Mouse (Mus musculus) retina, postnatal 1 day (tissue): ENCODE measurements at regions not wholly inside any gene's neighbourhood (a gene's known extent, or its start where the extent isn't known, plus 50 kb on each side); places are given as distances from the start of the nearest gene placed in this dataset.

ENCODE experiments used
- DNase-seq: peaks from one replicate; pipeline ENCODE4 v3.0.0-alpha.2; 2012

DNA sequence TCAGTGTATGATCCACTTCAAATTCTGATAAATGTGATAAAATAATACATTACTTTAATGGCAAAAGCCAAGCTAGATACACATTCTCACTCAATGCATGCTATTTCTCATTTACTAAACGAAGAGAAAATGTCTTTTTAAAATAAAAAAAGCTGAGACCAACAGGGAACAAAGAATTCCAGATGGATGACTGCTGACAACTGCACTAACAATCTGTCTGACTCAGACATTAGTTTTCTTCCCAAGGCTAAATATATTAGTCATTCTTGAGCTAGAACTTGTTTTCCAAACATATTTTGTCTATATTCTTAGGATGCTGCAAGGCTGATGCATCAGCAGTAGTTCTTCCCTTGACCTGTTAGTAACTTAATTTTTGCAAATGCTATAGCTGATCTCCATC is 1008.2 kb downstream of the Sis start:
- no peak for DNase-seq

- DNase-seq = peak; percentile 1
Observed at GRCm38 (mm10) chr3:71919865-71920264, 1047.8 kb downstream of the Sis start.

DNA sequence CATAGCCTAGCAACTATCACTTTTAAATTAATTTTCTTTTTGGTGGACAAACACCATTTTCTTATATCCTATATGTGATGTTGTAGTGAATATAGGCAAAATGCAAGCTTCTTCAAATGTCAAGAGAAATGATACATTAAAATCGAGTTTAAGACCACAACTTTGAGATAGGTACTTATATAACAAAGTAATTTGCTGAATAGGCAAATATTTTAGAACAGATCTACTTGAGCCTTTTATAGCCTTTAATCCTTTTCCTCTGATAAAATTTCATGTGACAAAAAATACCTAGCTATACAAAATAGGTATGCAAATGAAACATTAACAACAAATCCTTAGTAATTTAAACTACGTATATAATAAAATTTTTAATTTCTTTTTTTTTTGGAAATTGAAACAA is 1053.9 kb downstream of the Sis start:
- DNase-seq = no peak

GRCm38 (mm10) chr3:71909242-71909641 is 1058.4 kb downstream of the Sis start:
- no peak for DNase-seq

DNA sequence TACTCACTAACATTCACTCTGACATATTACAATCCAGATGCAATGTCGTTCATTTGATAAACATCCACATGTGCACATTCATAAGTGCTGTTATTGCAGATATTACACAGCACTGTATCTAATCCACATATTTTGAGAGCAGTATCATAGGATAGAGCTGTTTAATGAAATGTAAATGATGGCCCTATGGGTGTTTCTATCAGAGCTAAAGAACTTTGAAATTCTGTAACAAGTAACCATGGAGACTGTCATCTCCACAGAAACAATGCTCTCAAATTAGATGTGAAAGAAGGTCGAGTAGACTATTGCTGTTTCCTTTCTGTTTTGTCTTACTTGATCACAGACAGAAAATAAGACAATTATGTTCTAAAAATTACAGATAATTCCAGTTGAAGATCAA is 1103.0 kb downstream of the Sis start:
- DNase-seq = no peak

- DNase-seq = no peak
Observed at GRCm38 (mm10) chr3:71836111-71836510, 1131.6 kb downstream of the Sis start.
